Mouse (Mus musculus) ovary, postnatal 10 days (tissue): ENCODE data around the gene Tbl1x.
"Not testable (repeated sequence)": the region's sequence is repeated elsewhere in the genome, so short reads cannot be mapped to it uniquely, and the experiment has no call there.

ENCODE experiments used
- DNase-seq: peaks from one replicate; pipeline ENCODE4 v3.0.0; 2022; ENCODE audit warnings: low spot score

Gene Tbl1x

GRCm38 (mm10) chrX:77510371-77511300 is at the start of gene Tbl1x:
TSS of gene Tbl1x (plus strand) at chrX:77511013.
- DNase-seq, result peak; percentile 49

DNA sequence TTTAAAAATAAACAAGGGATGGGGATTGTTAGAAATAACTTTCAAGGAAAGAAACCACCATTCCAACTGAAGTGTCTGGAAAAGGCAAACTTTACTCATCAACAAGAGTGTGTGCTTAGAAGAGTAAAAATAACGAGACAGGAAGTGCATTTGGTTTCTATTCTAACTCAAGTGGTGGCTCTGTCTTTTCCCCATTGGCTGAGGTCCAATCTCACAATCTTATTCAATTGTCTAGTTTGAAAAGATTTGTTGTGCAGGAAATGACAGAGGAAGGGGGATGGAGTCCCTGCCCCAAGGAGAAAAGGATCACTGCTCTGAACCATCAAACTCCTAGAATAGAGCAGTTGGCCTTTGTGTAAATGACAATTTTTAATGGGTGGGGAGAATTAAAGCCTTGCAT is 41.6 kb upstream of the Tbl1x start:
- DNase-seq, result no peak

DNA sequence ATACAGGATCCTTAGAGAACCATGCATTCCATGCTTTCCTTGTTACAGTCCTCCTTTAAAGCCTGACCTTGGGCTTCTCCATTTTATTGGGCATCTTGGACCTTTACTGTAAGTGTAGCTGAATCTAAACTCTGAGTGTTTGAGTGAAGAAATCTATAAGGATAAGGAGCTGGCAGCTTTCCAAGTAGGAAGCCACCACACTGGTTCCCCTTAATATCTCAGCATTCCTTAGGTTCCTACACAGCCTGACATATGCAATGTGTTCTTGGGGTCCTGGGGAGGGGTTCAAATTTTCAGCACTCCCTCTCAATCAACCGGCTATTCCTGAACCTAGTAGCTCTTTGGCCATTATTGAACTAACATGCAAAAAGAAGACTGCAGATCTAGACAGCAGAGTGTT is 38.0 kb upstream of the Tbl1x start:
- no peak for DNase-seq

DNA sequence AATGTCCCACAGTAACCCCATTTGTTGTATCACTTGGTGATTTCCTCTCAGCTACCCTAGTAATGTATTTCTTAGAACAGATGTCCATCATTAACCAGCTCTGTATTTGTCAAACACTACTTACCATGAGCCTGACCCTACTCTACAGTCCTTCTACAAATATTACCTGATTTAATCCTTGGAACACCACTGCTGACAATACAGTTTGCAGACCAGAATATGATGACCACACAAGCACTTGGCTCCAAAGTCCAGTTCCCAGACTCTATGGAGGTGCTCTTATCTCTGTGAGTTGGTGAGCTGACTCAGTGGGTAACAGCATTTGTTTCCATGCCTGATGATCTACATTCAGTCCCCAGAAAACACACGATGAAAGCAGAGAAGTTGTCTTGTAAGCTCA is 37.3 kb upstream of the Tbl1x start:
- DNase-seq, result no peak

DNA sequence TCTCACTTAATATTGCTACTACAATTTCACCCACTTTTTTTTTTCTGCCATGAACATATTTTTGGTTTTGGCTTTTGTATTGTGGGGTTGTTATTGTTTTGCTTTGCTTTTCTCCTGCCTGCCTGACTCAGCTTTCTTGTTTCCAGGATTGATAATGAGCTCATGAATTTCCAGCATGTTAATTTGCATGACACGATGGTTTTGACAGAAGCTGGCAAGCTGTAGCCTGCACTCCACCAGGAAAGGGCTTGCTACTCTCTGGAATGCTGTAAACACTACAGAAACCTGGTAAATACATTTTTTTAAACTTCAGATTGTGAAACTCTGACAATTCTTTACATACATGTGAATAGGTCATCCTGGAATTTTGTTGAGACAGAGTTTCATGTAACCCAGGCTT is 36.3 kb upstream of the Tbl1x start:
- DNase-seq, result no peak

DNA sequence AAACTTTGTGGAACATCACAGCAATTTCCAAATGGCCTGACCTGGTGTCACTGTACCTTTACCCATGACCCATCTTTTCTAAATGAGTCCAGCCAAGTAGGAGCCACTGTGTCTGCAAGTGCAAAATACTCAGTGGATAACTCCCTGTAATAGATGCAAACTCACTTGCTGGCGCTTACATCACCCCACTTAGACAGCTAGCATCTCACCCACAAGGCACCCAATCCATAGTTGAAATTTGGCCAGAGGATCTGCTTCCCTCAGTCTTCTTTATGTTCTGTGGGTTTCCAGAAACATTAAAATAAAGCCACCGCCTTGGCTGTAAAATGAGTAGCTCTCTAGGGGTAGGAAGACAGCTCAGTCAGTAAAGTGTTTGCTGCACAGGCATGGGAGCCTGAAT is 33.3 kb upstream of the Tbl1x start:
- no peak for DNase-seq

DNA sequence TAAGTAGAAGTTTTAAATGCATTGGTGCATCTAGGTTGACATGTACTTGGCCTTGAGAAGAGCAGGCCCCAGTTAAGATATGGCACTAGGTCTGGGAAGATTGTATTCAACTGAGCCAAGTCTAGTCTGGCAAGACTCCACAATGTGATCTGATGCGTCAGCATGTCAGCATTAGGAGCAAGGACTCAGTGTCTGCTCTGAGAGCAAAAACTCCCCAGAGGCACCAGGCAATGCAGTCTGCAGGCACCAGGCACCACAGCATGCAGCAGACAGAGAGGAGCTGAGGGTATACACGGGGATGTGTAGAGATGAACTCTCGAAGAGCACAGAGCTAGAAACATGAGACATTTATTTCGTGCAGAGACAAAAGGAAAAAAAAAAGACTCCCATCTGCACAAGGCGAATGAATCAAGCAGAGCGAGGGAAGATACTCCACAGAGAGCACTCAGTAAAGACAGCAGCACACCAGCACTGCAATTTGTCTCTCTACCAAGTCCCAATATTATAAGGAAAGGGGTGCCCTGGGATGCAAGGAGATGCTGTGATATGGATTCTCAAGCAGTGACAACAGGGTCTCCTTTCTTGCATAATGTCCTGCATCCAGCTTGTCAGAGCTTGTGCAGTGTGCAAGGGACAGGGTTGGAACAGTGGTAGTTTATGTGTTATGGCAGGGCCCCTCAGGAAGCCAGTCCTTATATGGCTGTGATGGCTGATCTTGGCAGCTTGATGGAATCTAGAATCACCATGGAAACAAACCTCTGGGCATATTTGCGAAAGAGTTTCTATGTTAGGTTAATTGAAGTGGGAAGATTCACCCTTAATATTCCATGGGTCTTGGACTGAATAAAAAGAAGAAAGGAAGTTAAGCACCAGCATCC is 22.7 kb upstream of the Tbl1x start:
- DNase-seq, result no peak

- DNase-seq, result no peak
These were observed 20.7 kb upstream of the Tbl1x start for GRCm38 (mm10) chrX:77490127-77490526.

DNA sequence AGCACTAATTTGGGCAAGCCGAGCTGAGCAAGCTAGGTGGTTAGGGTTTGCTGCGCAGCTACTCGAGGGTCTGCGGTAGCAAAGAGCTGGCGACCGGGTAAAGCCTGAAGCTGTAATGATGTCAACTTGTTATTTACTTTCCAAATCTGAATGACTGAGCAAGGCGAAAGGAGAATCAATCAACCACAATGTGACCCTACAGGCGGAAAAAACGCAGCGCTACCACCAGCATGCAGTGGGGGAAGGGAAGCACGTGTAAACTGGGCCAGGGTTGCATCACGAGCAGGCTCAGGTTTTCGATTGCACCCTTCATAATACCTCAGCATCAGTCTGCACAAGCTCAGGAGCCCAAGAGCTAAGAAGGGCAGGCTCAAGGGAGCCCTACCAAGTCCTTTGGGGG is 1.7 kb upstream of the Tbl1x start:
- peak; percentile 29 for DNase-seq

- DNase-seq, result no peak
These were observed 1.0 kb upstream of the Tbl1x start for GRCm38 (mm10) chrX:77509776-77510175.

GRCm38 (mm10) chrX:77511301-77511993 is 634 bp downstream of the Tbl1x start:
- peak; percentile 15 for DNase-seq

DNA sequence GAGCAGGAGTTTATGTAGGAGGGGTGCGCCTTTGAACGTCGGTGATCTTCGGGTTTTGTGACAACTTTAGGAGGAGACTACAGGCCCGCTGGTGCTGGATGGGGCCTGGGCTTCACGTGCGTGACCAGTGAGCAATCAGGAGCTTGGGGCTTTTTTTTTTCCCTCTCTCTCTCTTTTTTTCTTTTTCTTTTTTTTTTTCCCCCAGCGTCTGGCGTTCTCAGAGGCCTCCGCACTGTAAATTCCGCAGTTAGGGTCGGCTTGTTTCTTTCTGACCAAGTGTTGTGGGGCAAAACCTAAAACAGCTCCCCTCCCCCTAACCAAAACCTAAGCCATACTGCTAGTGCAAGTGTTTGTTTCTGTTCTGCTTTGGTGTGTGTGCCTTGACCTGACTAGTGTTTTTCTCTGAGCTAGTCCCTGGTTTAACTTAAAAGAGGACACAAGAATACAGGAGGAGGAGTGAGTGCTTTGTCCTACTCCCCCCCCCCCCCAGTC is 1.2 kb downstream of the Tbl1x start:
- peak; percentile 6 for DNase-seq

DNA sequence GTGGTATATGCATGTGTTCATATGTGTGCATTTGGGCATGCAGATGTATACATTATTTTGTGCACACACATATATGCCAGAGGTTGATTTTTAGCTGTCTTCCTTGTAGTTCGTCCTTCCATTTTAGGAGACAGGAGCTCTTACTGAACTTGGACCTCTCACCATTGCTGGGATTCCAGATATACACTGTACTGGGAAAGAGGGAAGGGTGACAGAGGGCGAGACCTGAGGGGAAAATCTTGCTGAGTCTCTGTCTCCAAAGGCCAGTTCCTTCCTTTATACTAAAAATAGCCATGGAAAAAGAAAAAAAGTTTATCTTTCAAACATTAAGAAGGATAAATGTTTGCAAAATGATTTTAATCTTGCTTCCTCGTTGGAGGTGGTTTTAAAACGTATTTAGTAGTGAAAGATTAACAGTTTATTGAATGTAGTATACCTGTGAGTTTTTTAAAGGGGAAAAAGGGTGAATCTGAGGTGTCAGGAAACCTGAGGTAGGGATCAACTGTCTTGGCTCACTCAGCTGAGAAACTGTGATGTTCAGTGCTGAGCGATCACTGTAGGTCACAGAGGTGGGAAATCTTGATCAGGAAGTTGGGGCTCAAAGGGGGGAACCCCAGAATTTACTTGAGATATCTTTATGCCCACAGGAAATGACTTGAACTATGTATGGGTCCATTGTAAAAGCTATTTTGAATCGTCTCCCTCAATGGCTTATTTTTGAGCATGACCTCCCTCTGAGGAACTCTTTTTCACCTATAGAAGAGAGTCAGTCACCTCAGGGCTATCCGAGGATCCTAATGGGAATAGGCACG is 6.7 kb downstream of the Tbl1x start:
- DNase-seq, result no peak

DNA sequence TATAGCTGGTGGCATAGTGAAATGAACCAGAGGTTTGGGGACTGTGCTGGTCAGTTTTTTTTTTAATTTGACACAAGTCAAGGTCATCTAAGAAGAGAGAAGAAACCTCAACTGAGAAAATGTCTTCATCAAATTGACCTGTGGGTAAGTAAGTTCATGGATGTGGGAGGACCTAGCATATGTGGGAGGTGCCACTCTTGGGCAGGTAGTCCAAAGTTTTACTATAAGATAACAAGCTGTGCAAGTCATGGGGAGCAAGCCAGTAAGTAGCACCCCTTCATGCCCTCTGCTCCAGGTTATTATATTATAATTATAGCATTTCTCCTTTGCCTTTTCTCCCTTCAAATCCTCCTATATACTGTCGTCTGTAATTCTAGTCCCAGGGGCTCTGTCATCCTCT is 8.1 kb downstream of the Tbl1x start:
- no peak for DNase-seq

- no peak for DNase-seq
These were observed 12.1 kb downstream of the Tbl1x start for GRCm38 (mm10) chrX:77522842-77523375.

GRCm38 (mm10) chrX:77525179-77525578 is 14.4 kb downstream of the Tbl1x start:
- no peak for DNase-seq

DNA sequence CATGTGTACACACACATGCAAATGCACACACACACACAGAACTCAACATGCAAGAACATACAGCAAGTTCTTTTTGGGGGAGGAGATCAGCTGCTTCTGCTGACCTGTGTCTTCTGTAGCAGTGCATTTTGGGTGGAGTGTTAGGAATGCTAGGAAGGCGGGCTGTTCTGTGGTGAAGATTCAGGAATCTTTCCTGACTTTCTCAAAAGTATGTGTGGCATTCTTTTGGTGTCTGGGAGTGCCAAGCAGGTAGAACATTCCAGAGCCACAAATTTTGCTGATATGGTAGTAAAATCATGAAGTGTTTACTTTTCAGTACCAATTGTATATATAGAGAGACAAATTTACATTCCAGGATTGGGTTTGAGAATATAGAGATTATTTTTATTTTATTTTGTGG is 17.6 kb downstream of the Tbl1x start:
- no peak for DNase-seq

- DNase-seq, result no peak
These were observed 20.2 kb downstream of the Tbl1x start for GRCm38 (mm10) chrX:77530997-77531396.

- DNase-seq, result no peak
These were observed 23.1 kb downstream of the Tbl1x start for GRCm38 (mm10) chrX:77533922-77534321.

DNA sequence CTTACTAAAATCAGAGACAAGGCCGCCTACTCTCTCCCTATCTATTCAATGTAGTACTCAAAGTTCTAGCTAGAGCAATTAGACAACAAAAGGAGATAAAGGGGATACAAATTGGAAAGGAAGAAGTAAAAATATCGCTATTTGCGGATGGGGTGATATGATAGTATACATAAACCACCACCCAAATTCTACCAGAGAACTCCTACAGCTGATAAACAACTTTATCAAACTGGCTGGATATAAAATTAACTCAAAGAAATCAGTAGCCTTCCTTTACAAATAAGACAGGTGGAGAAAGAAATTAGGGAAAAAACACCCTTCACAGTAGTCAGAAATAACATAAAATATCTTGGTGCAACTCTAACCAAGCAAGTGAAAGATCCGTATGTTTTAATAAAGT is 29.0 kb downstream of the Tbl1x start:
- DNase-seq, result not testable (repeated sequence)

- no peak for DNase-seq
These were observed 33.2 kb downstream of the Tbl1x start for GRCm38 (mm10) chrX:77544003-77544402.
